Mouse (Mus musculus): ENCODE measurements at regions not wholly inside any gene's neighbourhood (a gene's known extent, or its start where the extent isn't known, plus 50 kb on each side); places are given as distances from the start of the nearest gene placed in this dataset.

DNA sequence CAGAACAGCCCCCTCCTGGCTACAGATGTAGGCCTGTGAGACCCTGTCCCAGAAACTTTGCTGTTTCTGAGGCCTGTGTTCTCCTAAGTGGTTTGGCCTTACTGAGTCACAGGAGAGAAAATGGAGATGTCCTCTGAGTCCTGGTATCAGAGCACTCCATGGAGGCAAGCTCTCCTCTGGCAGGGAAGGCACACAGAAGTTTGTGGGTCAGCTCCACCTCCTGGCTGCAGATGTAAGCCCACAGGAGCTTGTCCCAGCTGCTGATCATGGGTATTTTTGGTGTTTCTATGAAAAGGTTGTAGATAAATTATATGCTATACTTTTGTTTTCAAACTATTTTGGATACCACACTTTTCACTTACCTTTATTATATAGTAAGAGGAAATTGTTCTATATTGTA lies 711.7 kb downstream of the Slitrk6 start:
- TF ChIP-seq EP300 (IDR thresholded peaks at IDR 0.05; ENCODE audit: low read depth) (no peak), CTCF (IDR thresholded peaks at IDR 0.05; ENCODE audit: low read depth) (no peak)
- Histone ChIP-seq H3K27me3 (ENCODE audit: insufficient read depth, low read length) (no peaks in the 10 kb centered on the region), H3K4me1 (ENCODE audit: insufficient read depth) (no peaks in the 10 kb centered on the region), H3K36me3 (replicated peaks; ENCODE audit: insufficient read depth, low read length) (no peaks in the 10 kb centered on the region), H3K4me3 (ENCODE audit: low read depth, low read length) (no peak overlapping the region), H3K27ac (ENCODE audit: low read depth) (no peak overlapping the region), H3K4me2 (ENCODE audit: low read depth, low read length) (no peak overlapping the region), H3K9me3 (ENCODE audit: low read length) (no peaks in the 10 kb centered on the region), H3K9ac (replicated peaks) (no peak overlapping the region)
- DNase-seq (no peak), ATAC-seq (no peak)

DNA sequence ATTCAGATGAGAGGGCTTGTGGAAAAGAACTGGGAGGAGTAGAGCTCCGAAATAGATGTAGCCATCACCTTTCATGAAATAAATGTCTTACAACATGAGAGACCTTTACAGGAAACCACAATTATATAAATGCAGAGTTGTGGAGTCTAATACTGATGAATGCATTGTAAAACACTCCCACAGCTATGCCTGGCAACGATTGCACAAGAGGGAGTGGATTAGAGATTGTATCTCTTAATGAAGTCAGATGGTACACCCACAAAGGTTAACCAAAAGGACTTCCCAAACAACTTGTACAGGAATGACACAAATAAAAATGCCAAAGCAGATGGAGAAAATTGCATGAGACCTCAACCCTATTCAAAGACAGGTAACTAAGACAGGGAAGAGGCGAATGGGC lies 733.1 kb downstream of the Slitrk6 start:
- ATAC-seq = no peak
- TF ChIP-seq EP300 (IDR thresholded peaks at IDR 0.05; ENCODE audit: low read depth) = no peak
- no peak for TF ChIP-seq CTCF (IDR thresholded peaks at IDR 0.05; ENCODE audit: low read depth)
- no peaks in the 10 kb centered on the region for H3K36me3 ChIP-seq (replicated peaks; ENCODE audit: insufficient read depth, low read length)
- DNase-seq = no peak
- no peak overlapping the region for H3K4me2 ChIP-seq (ENCODE audit: low read depth, low read length)
- H3K9ac ChIP-seq (replicated peaks) = no peak overlapping the region
- H3K27me3 ChIP-seq (ENCODE audit: insufficient read depth, low read length) = no peaks in the 10 kb centered on the region
- no peaks in the 10 kb centered on the region; the same call in 1 of the 2 replicates for H3K9me3 ChIP-seq (ENCODE audit: low read length)
- WGBS (ENCODE audit: insufficient replicate concordance) = 58% methylated on average over 3 of the region's 3 CpGs
- H3K4me3 ChIP-seq (ENCODE audit: low read depth, low read length) = no peak overlapping the region
- H3K27ac ChIP-seq (ENCODE audit: low read depth) = no peak overlapping the region
- no peaks in the 10 kb centered on the region for H3K4me1 ChIP-seq (ENCODE audit: insufficient read depth)

DNA sequence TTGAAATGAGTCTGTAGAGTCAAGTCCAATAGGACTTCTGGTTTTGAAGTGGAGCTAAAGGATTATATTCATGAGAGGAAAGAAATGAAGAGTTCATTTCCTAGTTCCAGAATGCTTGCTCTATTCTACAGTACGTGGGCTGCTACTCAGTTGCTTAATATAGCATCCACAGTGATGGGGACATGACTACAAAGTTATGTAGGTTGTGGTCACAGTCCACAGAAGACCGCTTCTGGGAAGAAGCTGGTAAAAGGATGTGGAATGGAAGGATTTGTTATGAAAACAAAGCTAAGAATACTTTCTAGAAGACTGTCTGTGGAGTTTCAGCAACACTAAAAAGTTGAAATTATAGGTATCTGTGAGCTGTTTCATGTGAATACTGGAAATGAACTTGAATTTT lies 739.8 kb downstream of the Slitrk6 start:
- no peak overlapping the region for H3K27ac ChIP-seq (ENCODE audit: low read depth)
- H3K4me3 ChIP-seq (ENCODE audit: low read depth, low read length) = no peak overlapping the region
- H3K27me3 ChIP-seq (ENCODE audit: insufficient read depth, low read length) = no peaks in the 10 kb centered on the region
- H3K9ac ChIP-seq (replicated peaks) = no peak overlapping the region
- TF ChIP-seq EP300 (IDR thresholded peaks at IDR 0.05; ENCODE audit: low read depth) (no peak), CTCF (IDR thresholded peaks at IDR 0.05; ENCODE audit: low read depth) (no peak)
- WGBS (ENCODE audit: insufficient replicate concordance) = 49% methylated on average over 2 of the region's 2 CpGs
- no peak for ATAC-seq
- H3K4me1 ChIP-seq (ENCODE audit: insufficient read depth) = no peaks in the 10 kb centered on the region
- no peaks in the 10 kb centered on the region for H3K9me3 ChIP-seq (ENCODE audit: low read length)
- H3K4me2 ChIP-seq (ENCODE audit: low read depth, low read length) = no peak overlapping the region
- no peak for DNase-seq
- no peaks in the 10 kb centered on the region for H3K36me3 ChIP-seq (replicated peaks; ENCODE audit: insufficient read depth, low read length)

DNA sequence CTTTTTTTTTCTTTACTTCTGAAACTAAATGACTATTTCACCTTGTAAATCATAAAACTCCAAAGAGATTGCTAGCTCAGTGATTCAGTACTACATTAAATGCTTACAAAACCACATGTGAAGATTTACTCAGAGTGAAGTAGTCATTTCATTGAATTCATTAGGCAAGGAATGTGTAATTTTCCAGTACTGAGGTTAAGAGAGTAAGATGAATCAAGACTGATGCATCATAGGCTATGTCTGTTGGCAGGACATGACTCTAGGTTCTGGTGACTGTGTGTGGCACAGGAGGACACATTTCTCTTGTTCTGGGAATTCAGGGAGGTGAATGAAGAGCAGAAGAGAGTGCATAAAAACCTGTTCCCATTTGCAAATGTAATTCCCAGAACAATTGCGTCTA lies 741.7 kb downstream of the Slitrk6 start:
- H3K4me1 ChIP-seq (ENCODE audit: insufficient read depth) = no peaks in the 10 kb centered on the region
- no peak overlapping the region for H3K4me3 ChIP-seq (ENCODE audit: low read depth, low read length)
- H3K36me3 ChIP-seq (replicated peaks; ENCODE audit: insufficient read depth, low read length) = no peaks in the 10 kb centered on the region
- no peaks in the 10 kb centered on the region for H3K9me3 ChIP-seq (ENCODE audit: low read length)
- no peak overlapping the region for H3K9ac ChIP-seq (replicated peaks)
- H3K4me2 ChIP-seq (ENCODE audit: low read depth, low read length) = no peak overlapping the region
- DNase-seq = no peak
- ATAC-seq = no peak
- no peak overlapping the region for H3K27ac ChIP-seq (ENCODE audit: low read depth)
- TF ChIP-seq EP300 (IDR thresholded peaks at IDR 0.05; ENCODE audit: low read depth) = no peak
- TF ChIP-seq CTCF (IDR thresholded peaks at IDR 0.05; ENCODE audit: low read depth) = no peak
- H3K27me3 ChIP-seq (ENCODE audit: insufficient read depth, low read length) = no peaks in the 10 kb centered on the region
- 75% methylated on average over 1 of the region's 1 CpGs for WGBS (ENCODE audit: insufficient replicate concordance)

DNA sequence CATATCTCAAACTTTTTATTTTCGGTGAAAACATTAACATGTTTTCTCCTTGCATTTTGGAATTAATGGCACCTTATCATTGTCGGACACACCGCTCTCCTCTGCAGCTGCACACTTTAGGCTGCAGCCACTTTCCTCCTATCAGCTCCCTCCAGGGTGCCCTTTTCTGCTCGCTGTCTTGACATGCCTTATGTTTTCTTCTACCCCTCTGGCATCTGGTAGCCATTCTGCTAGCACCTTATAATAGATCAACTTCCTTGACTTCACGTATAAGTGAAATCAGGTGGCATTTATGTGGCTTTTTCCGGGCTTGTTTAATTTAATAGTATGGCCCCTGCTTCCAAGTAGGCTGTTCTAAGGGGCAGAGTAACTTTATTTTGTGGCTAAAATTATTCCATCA lies 747.8 kb downstream of the Slitrk6 start:
- H3K27ac ChIP-seq (ENCODE audit: low read depth) = no peak overlapping the region
- no peak overlapping the region for H3K9ac ChIP-seq (replicated peaks)
- H3K9me3 ChIP-seq (ENCODE audit: low read length) = no peaks in the 10 kb centered on the region
- H3K4me1 ChIP-seq (ENCODE audit: insufficient read depth) = no peaks in the 10 kb centered on the region
- WGBS (ENCODE audit: insufficient replicate concordance) = 79% methylated on average over 6 of the region's 6 CpGs
- ATAC-seq = no peak
- no peaks in the 10 kb centered on the region for H3K27me3 ChIP-seq (ENCODE audit: insufficient read depth, low read length)
- no peaks in the 10 kb centered on the region for H3K36me3 ChIP-seq (replicated peaks; ENCODE audit: insufficient read depth, low read length)
- no peak for TF ChIP-seq CTCF (IDR thresholded peaks at IDR 0.05; ENCODE audit: low read depth)
- TF ChIP-seq EP300 (IDR thresholded peaks at IDR 0.05; ENCODE audit: low read depth) = no peak
- no peak overlapping the region for H3K4me2 ChIP-seq (ENCODE audit: low read depth, low read length)
- H3K4me3 ChIP-seq (ENCODE audit: low read depth, low read length) = no peak overlapping the region
- no peak for DNase-seq

DNA sequence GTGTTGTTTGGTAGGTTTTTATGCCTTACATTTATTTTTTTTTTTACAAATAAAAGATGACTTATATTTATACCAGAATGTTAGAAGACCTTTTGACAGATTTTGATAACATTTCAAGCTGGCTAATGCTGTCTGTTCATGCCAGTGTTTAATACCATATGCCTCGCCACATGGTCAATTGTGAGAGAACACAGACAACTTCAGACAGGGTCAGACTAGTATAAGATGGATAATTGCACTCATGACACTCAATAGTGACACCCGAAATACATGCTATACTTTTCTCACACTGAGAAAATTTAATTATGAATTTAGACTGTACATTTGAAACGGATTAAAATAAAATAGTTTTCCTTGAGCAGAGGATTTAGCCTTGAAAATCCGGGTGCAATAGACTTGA lies 769.9 kb downstream of the Slitrk6 start:
- no peak overlapping the region for H3K4me2 ChIP-seq (ENCODE audit: low read depth, low read length)

DNA sequence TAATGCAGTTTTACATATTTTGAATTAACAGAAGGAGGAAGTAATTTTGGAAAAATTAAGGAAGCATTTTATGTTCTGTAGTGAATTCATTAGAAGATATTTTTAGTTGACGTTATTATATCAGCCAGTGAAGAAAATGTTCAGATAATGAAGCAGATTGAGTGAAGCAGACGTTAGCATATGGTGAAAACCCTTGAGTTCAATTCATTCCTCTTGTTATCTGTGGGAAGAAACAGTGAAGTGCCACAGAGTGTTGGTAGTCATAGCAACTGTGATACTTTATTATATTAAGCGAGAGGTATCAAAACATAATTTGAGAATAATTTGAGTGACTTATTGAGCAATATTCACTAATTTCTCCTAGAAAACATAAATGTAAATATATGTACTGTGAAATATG lies 796.9 kb downstream of the Slitrk6 start:
- DNase-seq = no peak
- H3K36me3 ChIP-seq (replicated peaks; ENCODE audit: insufficient read depth, low read length) = no peaks in the 10 kb centered on the region
- ATAC-seq = no peak
- WGBS (ENCODE audit: insufficient replicate concordance) = 72% methylated on average over 3 of the region's 3 CpGs
- no peaks in the 10 kb centered on the region for H3K27me3 ChIP-seq (ENCODE audit: insufficient read depth, low read length)
- no peak for TF ChIP-seq CTCF (IDR thresholded peaks at IDR 0.05; ENCODE audit: low read depth)
- no peak for TF ChIP-seq EP300 (IDR thresholded peaks at IDR 0.05; ENCODE audit: low read depth)
- 0 out of 2 replicates have a peak, but pooled peaks cover 2% of the 10 kb centered on the region for H3K9me3 ChIP-seq (ENCODE audit: low read length)
- H3K4me3 ChIP-seq (ENCODE audit: low read depth, low read length) = no peak overlapping the region
- H3K27ac ChIP-seq (ENCODE audit: low read depth) = no peak overlapping the region
- no peaks in the 10 kb centered on the region for H3K4me1 ChIP-seq (ENCODE audit: insufficient read depth)
- H3K4me2 ChIP-seq (ENCODE audit: low read depth, low read length) = no peak overlapping the region
- no peak overlapping the region for H3K9ac ChIP-seq (replicated peaks)

More for the DNA sequence above, 769.9 kb downstream of the Slitrk6 start:
- TF ChIP-seq CTCF (IDR thresholded peaks at IDR 0.05; ENCODE audit: low read depth) (no peak), EP300 (IDR thresholded peaks at IDR 0.05; ENCODE audit: low read depth) (no peak)
- Histone ChIP-seq H3K27me3 (ENCODE audit: insufficient read depth, low read length) (no peaks in the 10 kb centered on the region), H3K27ac (ENCODE audit: low read depth) (no peak overlapping the region), H3K9me3 (ENCODE audit: low read length) (no peaks in the 10 kb centered on the region), H3K4me1 (ENCODE audit: insufficient read depth) (no peaks in the 10 kb centered on the region), H3K4me3 (ENCODE audit: low read depth, low read length) (no peak overlapping the region), H3K9ac (replicated peaks) (no peak overlapping the region), H3K36me3 (replicated peaks; ENCODE audit: insufficient read depth, low read length) (no peaks in the 10 kb centered on the region)
- 58% methylated on average over 4 of the region's 4 CpGs for WGBS (ENCODE audit: insufficient replicate concordance)
- ATAC-seq (no peak), DNase-seq (no peak)

Data from liver, postnatal 0 days (tissue).